Mouse (Mus musculus) naive thymus-derived CD4-positive, alpha-beta T cell, adult 2 months (primary cell): ENCODE measurements around the gene Ubald2.
A peak's percentile ranks its signal among the peaks of the same experiment; 100 is the strongest.
"Not testable (repeated sequence)": the region's sequence is repeated elsewhere in the genome, so short reads cannot be mapped to it uniquely, and the experiment has no call there.

ENCODE experiments used
- DNase-seq: peaks from one replicate; pipeline ENCODE4 v3.0.0-alpha.2; 2011; ENCODE audit warnings: low read depth

Gene Ubald2

GRCm38 (mm10) chr11:116463833-116464232 lies 29.9 kb downstream of the Ubald2 start:
- DNase-seq, result peak; percentile 84

GRCm38 (mm10) chr11:116466141-116466540 lies 32.2 kb downstream of the Ubald2 start, which contains the start of gene Qrich2:
TSS of gene Qrich2 (minus strand) at chr11:116466241.
- no peak for DNase-seq

- DNase-seq, result not testable (repeated sequence)
Measured at GRCm38 (mm10) chr11:116468338-116468737, 34.4 kb downstream of the Ubald2 start.

- DNase-seq, result no peak
Measured at GRCm38 (mm10) chr11:116470249-116470648, 36.4 kb downstream of the Ubald2 start.

- no peak for DNase-seq
Measured at GRCm38 (mm10) chr11:116470896-116471295, 37.0 kb downstream of the Ubald2 start.

GRCm38 (mm10) chr11:116472275-116472674 lies 38.4 kb downstream of the Ubald2 start:
- no peak for DNase-seq

- DNase-seq, result no peak
Measured at GRCm38 (mm10) chr11:116476041-116476440, 42.1 kb downstream of the Ubald2 start.

- no peak for DNase-seq
Measured at GRCm38 (mm10) chr11:116476696-116477095, 42.8 kb downstream of the Ubald2 start.

- DNase-seq, result no peak
Measured at GRCm38 (mm10) chr11:116477160-116477759, 43.4 kb downstream of the Ubald2 start.

GRCm38 (mm10) chr11:116478978-116479377 lies 45.1 kb downstream of the Ubald2 start:
- DNase-seq, result no peak

- no peak for DNase-seq
Measured at GRCm38 (mm10) chr11:116479832-116480231, 45.9 kb downstream of the Ubald2 start.

GRCm38 (mm10) chr11:116480975-116481374 lies 47.1 kb downstream of the Ubald2 start:
- DNase-seq, result no peak

GRCm38 (mm10) chr11:116481776-116482175 lies 47.9 kb downstream of the Ubald2 start:
- no peak for DNase-seq

GRCm38 (mm10) chr11:116484261-116484660 lies 50.4 kb downstream of the Ubald2 start:
- no peak for DNase-seq

GRCm38 (mm10) chr11:116488207-116488606 lies 54.3 kb downstream of the Ubald2 start:
- DNase-seq, result no peak
